Mouse (Mus musculus) limb, embryonic 15.5 days (tissue): Measurements from ENCODE around the gene Zpr1. TPM values are rescaled to one million over a fixed set of nuclear protein-coding genes. Genes with fewer than 3 reads are reported as not detected.

Source experiments
- ATAC-seq: fragments of 200-750 bp; cut with Nextera tagmentation; 2 replicates; pipeline ENCODE4 v1.8.0; 2017; ENCODE audit warnings: low read depth, moderate TSS enrichment; ENCODE audit not compliant: insufficient number of reproducible peaks, low FRiP score, low TSS enrichment
- H3K27ac ChIP-seq: fragments of 300-500 bp; sonication (generic); 2 replicates; pipeline ENCODE4 v1.5.1; 2015; ENCODE audit warnings: moderate library complexity, mild to moderate bottlenecking, inconsistent platforms
- H3K27me3 ChIP-seq: fragments of 300-500 bp; sonication (generic); 2 replicates; pipeline ENCODE4 v1.6.1; 2015; ENCODE audit warnings: inconsistent platforms
- H3K36me3 ChIP-seq: fragments of 300-500 bp; sonication (generic); 2 replicates; pipeline ENCODE4 v1.6.1; 2015; ENCODE audit warnings: inconsistent platforms
- H3K4me1 ChIP-seq: fragments of 300-500 bp; sonication (generic); 2 replicates; pipeline ENCODE4 v1.6.1; 2015; ENCODE audit warnings: inconsistent platforms
- H3K4me2 ChIP-seq: fragments of 300-500 bp; sonication (generic); 2 replicates; pipeline ENCODE4 v1.6.1; 2015; ENCODE audit warnings: mild to moderate bottlenecking, inconsistent platforms
- H3K4me3 ChIP-seq: fragments of 300-500 bp; sonication (generic); 2 replicates; pipeline ENCODE4 v1.5.1; 2015; ENCODE audit warnings: mild to moderate bottlenecking, inconsistent platforms
- H3K9ac ChIP-seq: fragments of 300-500 bp; sonication (generic); 2 replicates; pipeline ENCODE4 v1.6.1; 2015; ENCODE audit warnings: inconsistent platforms
- H3K9me3 ChIP-seq: fragments of 300-500 bp; sonication (generic); 2 replicates; pipeline ENCODE4 v1.6.1; 2016; ENCODE audit warnings: inconsistent platforms
- WGBS: fragments of 180-500 bp; shearing (Covaris S2); methylation state at CpG from one replicate; pipeline ENCODE4 v1.1.7; 2015; 5-methylcytosine and 5-hydroxymethylcytosine counted together
- polyA plus RNA-seq: library from polyadenylated mRNA; unstranded; fragments of >200 nt; fragmentation: Nextera tagmentation; extraction: Ambion mirVana; gene quantifications from 2 replicates; pipeline ENCODE4 v1.2.1, GENCODE M21; 2015

Zpr1 gene
- polyA plus RNA-seq, 1 experiment from 2014 or later: 56.6 TPM

DNA sequence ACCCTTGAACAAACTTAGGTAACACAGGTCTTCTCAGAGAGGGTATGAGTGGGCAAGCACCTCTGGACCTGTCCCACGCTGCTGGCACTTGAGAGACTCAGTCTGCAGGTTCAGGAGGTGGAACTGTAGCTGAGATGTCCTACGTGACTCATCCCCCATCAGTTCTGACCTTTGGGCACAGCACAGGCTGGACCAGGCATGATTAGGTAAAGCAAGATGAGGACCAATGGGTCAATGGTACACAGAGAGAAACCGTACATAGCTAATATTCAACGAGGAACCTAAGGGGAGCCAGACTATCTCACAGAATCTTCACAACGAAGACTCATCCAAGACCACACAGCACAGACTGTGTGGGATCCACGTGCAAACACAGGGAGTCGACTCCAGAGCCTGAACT, 34.0 kb upstream of the Zpr1 start:
- Histone ChIP-seq H3K36me3 (no peaks in the 10 kb centered on the region), H3K27ac (no peak overlapping the region), H3K4me3 (no peak overlapping the region), H3K4me1 (no peaks in the 10 kb centered on the region), H3K9ac (no peak overlapping the region), H3K4me2 (no peak overlapping the region), H3K27me3 (no peaks in the 10 kb centered on the region), H3K9me3 (no peaks in the 10 kb centered on the region)
- ATAC-seq: no peak
- WGBS: 88% methylated on average over 7 of the region's 7 CpGs

DNA sequence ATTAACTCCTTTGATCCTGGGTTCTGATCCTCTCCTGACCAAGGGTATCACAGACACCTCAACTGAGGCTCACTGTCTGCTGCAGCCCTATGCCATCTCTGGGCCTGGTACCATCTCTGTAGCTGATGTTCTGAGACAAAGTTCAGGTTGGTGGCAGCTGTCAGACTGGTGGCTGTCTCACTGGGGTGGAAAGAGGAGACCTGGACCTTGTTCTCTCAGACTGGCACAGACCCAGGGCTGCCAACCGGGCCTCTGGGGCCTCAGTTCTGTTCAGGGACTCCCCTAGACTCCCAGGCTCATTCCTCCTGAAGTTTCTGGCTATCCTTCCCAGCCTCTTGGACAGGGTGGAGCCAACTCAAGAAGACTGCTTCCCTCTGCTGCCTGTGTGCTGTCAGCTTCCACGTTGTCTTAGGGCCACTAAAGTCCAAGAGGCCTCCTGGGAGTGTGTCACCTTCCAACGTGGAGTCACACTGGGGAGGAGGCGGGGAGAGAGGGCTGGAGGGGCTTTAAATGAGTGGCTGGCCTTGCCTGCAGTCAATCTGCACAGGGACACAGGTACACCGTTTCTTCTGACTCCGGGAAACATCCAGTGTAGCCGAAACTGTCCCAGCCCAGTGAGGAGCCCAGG, 32.2 kb upstream of the Zpr1 start, which contains the start of gene Apoa4:
Gene Apoa4 (plus strand): TSS at position 171 of the 628 bp plus-strand sequence.
- Histone ChIP-seq H3K9me3 (no peaks in the 10 kb centered on the region), H3K27ac (no peak within 1 kb of the TSS), H3K9ac (no peak within 1 kb of the TSS), H3K4me1 (no peaks in the 10 kb centered on the region), H3K36me3 (no peaks in the 10 kb centered on the region), H3K4me3 (no peak within 1 kb of the TSS), H3K4me2 (no peak within 1 kb of the TSS), H3K27me3 (no peaks in the 10 kb centered on the region)
- 66% methylated on average over 7 of the region's 7 CpGs for WGBS
- no peak for ATAC-seq

DNA sequence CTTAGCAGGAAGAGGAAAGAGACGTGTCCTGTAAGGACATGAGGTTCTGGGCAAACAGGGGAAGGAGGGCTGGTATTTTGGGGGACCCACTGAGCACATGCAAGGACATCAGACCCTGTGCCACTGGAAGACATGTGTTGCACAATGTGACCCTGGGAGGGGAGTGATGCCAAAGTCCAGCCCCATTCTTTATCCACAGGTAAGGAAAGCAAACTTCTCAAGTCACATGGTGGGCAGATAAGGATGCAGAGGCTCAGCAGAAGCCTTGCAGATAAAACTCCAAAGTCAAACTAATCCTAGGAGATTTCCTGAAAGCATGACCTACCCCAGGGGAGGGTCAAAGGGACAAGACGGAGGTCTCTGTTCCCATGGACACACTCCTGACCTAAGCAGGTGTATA, 31.0 kb upstream of the Zpr1 start:
- no peaks in the 10 kb centered on the region for H3K9me3 ChIP-seq
- no peaks in the 10 kb centered on the region for H3K36me3 ChIP-seq
- H3K4me1 ChIP-seq: no peaks in the 10 kb centered on the region
- H3K4me3 ChIP-seq: no peak overlapping the region
- WGBS: 82% methylated on average over 2 of the region's 2 CpGs
- no peaks in the 10 kb centered on the region for H3K27me3 ChIP-seq
- H3K4me2 ChIP-seq: no peak overlapping the region
- no peak overlapping the region for H3K9ac ChIP-seq
- no peak overlapping the region for H3K27ac ChIP-seq
- ATAC-seq: no peak

DNA sequence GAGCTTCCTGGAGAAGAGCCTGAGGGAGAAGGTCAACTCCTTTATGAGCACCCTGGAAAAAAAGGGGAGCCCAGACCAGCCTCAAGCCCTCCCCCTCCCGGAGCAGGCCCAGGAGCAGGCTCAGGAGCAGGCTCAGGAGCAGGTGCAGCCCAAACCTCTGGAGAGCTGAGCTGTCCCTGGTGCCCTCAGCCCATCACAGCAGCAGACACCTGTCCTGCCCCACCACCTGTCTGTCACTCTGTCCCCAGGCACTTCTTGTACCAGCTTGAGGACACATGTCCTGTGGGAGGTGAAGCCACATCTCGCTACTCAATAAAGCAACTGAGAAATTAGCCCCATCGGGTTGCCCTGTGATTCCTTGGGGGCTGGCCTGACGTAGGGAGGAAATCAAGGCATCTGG, 29.7 kb upstream of the Zpr1 start:
- H3K4me1 ChIP-seq: no peaks in the 10 kb centered on the region
- no peaks in the 10 kb centered on the region for H3K36me3 ChIP-seq
- H3K9ac ChIP-seq: no peak overlapping the region
- no peak for ATAC-seq
- H3K9me3 ChIP-seq: no peaks in the 10 kb centered on the region
- H3K27ac ChIP-seq: no peak overlapping the region
- H3K27me3 ChIP-seq: no peaks in the 10 kb centered on the region
- 47% methylated on average over 4 of the region's 4 CpGs for WGBS
- no peak overlapping the region for H3K4me3 ChIP-seq
- no peak overlapping the region for H3K4me2 ChIP-seq

DNA sequence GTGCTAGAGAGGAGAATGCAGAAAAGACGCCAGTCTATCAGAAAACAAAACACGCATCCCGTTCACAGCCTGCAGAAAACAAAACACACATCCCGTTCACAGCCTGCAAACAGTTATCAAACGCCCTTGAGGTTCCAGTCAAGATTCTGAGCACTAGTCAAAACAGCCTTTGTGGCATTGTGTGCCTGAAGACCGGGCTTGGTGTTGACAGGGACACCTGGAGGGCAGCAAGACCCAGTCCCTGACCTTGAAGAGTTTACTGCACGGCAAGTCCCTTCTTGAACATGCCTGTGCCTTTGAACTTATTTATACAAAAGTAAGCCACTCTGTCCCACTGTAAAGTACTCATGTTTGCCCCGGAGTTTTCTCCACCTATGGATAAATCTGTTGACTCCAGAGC, 29.3 kb upstream of the Zpr1 start:
- no peak overlapping the region for H3K27ac ChIP-seq

DNA sequence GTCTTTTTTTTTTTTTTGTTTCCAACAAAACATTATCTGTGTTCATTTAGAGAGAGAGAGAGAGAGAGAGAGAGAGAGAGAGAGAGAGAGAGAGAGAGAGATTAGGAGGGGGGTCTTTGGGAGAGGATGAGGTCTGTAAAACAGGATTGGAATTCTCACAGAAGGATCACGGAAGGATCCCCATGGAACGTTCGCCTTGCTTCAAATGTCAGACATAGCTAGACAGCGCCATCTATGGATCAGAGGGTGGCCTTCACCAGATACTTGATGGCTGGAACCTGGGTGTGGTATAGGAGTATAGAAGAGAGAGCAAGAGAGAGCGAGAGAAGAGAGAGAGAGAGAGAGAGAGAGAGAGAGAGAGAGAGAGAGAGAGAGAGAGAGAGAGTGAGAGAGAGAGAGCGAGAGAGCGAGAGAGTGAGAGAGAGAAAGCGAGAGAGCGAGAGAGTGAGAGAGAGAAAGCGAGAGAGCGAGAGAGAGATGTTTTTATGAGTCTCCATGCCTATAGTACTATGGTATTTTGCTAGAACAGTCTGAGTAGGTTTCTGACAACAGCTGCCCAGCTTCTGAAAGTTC, 26.0 kb upstream of the Zpr1 start:
- Histone ChIP-seq H3K9ac (no peak overlapping the region), H3K4me2 (peak overlapping the region; percentile 27), H3K27me3 (no peaks in the 10 kb centered on the region), H3K4me3 (no peak overlapping the region), H3K36me3 (no peaks in the 10 kb centered on the region), H3K27ac (no peak overlapping the region), H3K9me3 (no peaks in the 10 kb centered on the region), H3K4me1 (no peaks in the 10 kb centered on the region)
- no peak for ATAC-seq
- WGBS: 23% methylated on average over 11 of the region's 11 CpGs

More for the DNA sequence above, 29.3 kb upstream of the Zpr1 start:
- no peak overlapping the region for H3K9ac ChIP-seq
- no peak overlapping the region for H3K4me2 ChIP-seq
- H3K27me3 ChIP-seq: no peaks in the 10 kb centered on the region
- no peak for ATAC-seq
- no peaks in the 10 kb centered on the region for H3K36me3 ChIP-seq
- WGBS: 50% methylated on average over 8 of the region's 8 CpGs
- no peaks in the 10 kb centered on the region for H3K4me1 ChIP-seq
- H3K4me3 ChIP-seq: no peak overlapping the region
- H3K9me3 ChIP-seq: no peaks in the 10 kb centered on the region

DNA sequence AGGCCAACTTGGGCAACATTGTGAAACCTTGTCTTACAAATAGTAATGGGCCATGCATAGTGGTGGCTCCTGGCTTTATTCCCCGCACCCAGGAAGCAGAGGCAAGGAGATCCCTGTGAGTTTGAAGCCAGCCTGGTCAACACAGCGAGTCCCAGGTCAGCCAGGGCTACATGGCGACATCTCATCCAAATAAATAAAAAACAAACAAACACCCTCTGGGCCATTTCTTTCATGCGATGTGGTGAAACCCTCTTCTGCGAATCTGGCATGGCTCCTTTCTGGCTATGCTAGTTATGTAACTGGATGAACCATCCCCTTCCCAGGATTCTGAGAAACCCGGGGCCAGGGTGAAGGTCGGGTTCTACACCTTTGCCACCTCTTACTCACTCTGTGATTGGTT, 16.7 kb upstream of the Zpr1 start:
- H3K27me3 ChIP-seq: no peaks in the 10 kb centered on the region
- H3K36me3 ChIP-seq: no peaks in the 10 kb centered on the region
- H3K9ac ChIP-seq: no peak overlapping the region
- ATAC-seq: no peak
- H3K4me2 ChIP-seq: no peak overlapping the region
- no peaks in the 10 kb centered on the region for H3K9me3 ChIP-seq
- H3K27ac ChIP-seq: no peak overlapping the region
- H3K4me1 ChIP-seq: no peaks in the 10 kb centered on the region; the same call in 1 of the 2 replicates
- 87% methylated on average over 7 of the region's 7 CpGs for WGBS
- no peak overlapping the region for H3K4me3 ChIP-seq

DNA sequence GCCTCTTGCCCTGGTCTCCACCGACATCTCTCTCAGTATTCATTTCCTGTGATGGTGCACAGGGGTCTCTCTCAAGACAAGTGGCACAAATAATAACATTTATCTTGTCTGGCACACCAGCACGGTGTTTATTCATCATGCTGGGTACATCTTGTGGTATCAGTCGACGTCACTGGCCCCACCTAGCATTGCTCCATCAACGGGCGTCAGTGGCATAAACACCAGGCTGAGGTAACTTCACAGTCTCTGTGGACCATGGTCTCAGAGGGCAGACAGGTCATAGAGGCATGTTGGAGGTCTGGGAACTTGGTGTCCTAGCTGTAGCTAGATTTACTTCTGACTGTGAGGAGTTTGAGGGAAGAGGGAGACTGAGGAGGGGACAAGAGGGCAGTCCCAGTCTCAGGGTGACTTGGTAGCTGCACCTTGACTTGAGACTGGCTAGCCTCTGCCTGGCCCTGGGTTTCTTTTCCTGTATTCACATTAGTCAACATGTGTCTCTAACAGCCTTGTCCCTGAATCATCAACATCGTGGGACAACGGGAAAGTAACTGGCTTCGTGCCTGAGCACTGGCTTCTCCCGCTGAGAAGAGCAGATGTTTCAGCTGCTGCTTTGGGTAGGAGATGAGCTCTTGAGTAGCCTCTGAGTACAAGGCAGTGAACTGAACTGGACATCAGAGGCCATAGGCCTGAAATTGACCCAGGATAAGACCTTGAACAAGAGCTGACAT, 16.0 kb upstream of the Zpr1 start:
- H3K4me3 ChIP-seq: no peak overlapping the region
- 86% methylated on average over 10 of the region's 10 CpGs for WGBS
- no peak for ATAC-seq
- H3K27me3 ChIP-seq: no peaks in the 10 kb centered on the region
- no peak overlapping the region for H3K9ac ChIP-seq
- no peaks in the 10 kb centered on the region for H3K9me3 ChIP-seq
- H3K27ac ChIP-seq: no peak overlapping the region
- no peaks in the 10 kb centered on the region; the same call in 1 of the 2 replicates for H3K4me1 ChIP-seq
- H3K4me2 ChIP-seq: no peak overlapping the region
- no peaks in the 10 kb centered on the region for H3K36me3 ChIP-seq

DNA sequence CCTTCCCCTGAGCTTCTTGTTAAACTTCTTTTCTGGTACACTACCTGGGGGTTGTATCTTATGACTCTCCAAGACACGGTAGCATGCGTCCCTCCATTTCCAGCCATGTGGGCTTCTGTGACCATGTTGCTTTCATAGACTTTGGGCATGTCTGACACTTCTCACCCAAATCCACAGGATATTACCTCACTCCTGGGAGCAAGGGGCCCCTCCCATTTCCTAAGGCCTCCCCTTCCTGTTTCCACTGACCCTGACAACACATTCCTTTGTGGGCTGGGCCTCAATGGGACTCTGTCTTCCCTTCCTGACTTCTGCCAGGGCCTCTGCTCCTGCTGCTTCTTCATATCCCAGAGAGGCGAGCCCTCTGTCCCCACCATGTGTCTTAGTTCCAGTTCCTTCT, 15.3 kb upstream of the Zpr1 start:
- Histone ChIP-seq H3K9me3 (no peaks in the 10 kb centered on the region), H3K4me1 (no peaks in the 10 kb centered on the region; the same call in 1 of the 2 replicates), H3K4me3 (no peak overlapping the region), H3K4me2 (no peak overlapping the region), H3K9ac (no peak overlapping the region), H3K27ac (no peak overlapping the region), H3K27me3 (no peaks in the 10 kb centered on the region), H3K36me3 (no peaks in the 10 kb centered on the region)
- WGBS: 80% methylated on average over 3 of the region's 3 CpGs
- ATAC-seq: no peak

DNA sequence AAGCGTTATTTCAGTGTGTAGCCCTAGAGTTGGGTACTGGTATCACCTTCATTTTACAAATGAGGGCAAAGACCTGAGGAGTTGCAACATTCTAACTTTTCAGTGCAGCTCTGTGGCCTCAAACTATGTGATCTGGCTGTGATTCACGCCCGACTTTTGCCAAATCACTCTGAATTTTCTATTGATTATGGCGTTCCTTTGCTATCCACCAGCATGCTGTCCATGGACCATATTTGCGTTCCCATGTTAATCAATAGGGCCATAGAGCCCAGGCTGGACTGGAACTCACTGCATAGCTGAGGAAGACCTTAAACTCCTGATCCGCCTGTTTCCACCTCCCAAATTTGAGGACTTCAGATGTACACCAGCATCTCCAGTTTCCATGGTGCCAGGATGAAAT, 13.8 kb upstream of the Zpr1 start:
- Histone ChIP-seq H3K27ac (no peak overlapping the region), H3K4me3 (no peak overlapping the region), H3K4me1 (no peaks in the 10 kb centered on the region; the same call in 1 of the 2 replicates), H3K9ac (no peak overlapping the region), H3K36me3 (no peaks in the 10 kb centered on the region), H3K9me3 (no peaks in the 10 kb centered on the region), H3K27me3 (no peaks in the 10 kb centered on the region), H3K4me2 (no peak overlapping the region)
- WGBS: 87% methylated on average over 6 of the region's 6 CpGs
- no peak for ATAC-seq

DNA sequence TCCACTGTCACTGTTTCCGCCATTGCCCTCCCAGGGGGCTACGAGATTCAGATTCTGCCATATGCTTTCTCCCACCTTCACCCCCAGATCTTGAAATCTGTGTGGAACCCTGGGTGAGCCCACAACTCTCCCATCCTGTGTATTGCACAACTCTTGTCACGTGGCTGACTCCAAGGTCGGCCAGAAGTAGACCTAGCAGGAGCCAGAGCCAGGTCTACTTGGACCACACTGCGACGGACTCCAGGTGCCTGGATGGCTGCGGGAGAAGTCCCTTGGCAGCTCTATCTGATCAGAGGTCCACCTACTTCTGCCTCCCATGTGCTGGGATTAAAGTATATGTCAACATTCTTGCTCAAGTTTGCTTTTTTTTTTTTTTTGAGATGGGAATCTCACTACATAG, 11.7 kb upstream of the Zpr1 start:
- Histone ChIP-seq H3K27me3 (no peaks in the 10 kb centered on the region), H3K27ac (no peak overlapping the region), H3K4me1 (no peaks in the 10 kb centered on the region; the same call in 1 of the 2 replicates), H3K9ac (no peak overlapping the region), H3K4me3 (no peak overlapping the region), H3K9me3 (no peaks in the 10 kb centered on the region), H3K4me2 (no peak overlapping the region), H3K36me3 (no peaks in the 10 kb centered on the region)
- ATAC-seq: no peak
- WGBS: 85% methylated on average over 7 of the region's 7 CpGs

DNA sequence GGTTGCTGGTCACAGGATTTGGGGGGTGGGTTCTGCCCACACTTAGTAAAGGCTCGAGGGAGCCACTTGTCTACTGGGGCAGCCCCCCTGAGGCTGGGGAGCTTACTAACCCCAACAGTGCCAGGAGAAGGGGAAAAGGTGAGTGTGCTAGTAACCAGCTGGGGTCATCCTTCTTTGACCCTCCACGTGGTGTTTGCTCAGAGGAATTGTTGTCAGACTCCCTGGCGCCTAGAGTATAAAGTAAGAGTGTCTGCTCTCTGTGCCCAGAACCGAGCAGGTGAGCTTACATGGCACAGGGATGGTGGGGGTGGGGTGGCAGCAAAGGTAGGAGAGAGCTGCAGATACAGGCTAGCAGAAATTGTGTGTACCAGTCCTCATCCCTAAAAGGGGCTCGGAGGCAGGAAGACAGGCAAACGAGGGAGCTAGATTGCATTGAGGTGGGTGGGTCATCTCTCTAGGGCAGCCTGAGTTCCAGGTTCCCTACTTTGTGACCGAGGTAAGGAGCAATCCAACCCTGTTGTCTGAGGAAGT, 4.5 kb upstream of the Zpr1 start, which contains the start of gene Apoa5:
Gene Apoa5 (plus strand): TSS at position 291 of the 531 bp plus-strand sequence.
- Histone ChIP-seq H3K4me3 (no peak within 1 kb of the TSS), H3K4me2 (no peak within 1 kb of the TSS), H3K27me3 (peaks cover 20% of the 10 kb centered on the region), H3K36me3 (no peaks in the 10 kb centered on the region), H3K9me3 (no peaks in the 10 kb centered on the region), H3K27ac (no peak within 1 kb of the TSS), H3K4me1 (peaks cover 10% of the 10 kb centered on the region), H3K9ac (no peak within 1 kb of the TSS)
- 48% methylated on average over 7 of the region's 7 CpGs for WGBS
- no peak for ATAC-seq
